Mouse (Mus musculus): ENCODE measurements around the gene Ccdc142. TPM values are rescaled to one million over a fixed set of nuclear protein-coding genes. Genes with fewer than 3 reads are reported as not detected.

The Ccdc142 gene
- polyA plus RNA-seq, 2 experiments = 0.23 to 1.1 TPM

- peak overlapping the region; percentile 95; the same call in 1 of the 2 replicates for H3K4me2 ChIP-seq (ENCODE audit: low read depth)
- H3K4me3 ChIP-seq (ENCODE audit: insufficient read depth in 1 of 2, low read depth in 2 of 2, low read length in 2 of 2) = no peak overlapping the region
- ATAC-seq (ENCODE audit: insufficient read depth) (no peak), DNase-seq (ENCODE audit: low read depth in 3 of 3, low spot score in 3 of 3) (no peak)
- 76% methylated on average over 4 of the region's 4 CpGs for WGBS (ENCODE audit: insufficient replicate concordance)
- peaks cover 4% of the 10 kb centered on the region for H3K36me3 ChIP-seq (replicated peaks; ENCODE audit: control insufficient read depth, insufficient read depth, low read depth)
- no peaks in the 10 kb centered on the region for H3K27me3 ChIP-seq (ENCODE audit: control insufficient read depth, insufficient read depth, low read length)
- H3K4me1 ChIP-seq (replicated peaks; ENCODE audit: control insufficient read depth in 2 of 2, insufficient read depth in 2 of 2, low read length in 1 of 2) = peaks cover 17 to 20% of the 10 kb centered on the region in 2 experiments
- H3K27ac ChIP-seq = no peak overlapping the region
- H3K9me3 ChIP-seq (ENCODE audit: control insufficient read depth, low read length) = no peaks in the 10 kb centered on the region
- no peak overlapping the region for H3K9ac ChIP-seq (replicated peaks)
- TF ChIP-seq EP300 (IDR thresholded peaks at IDR 0.05; ENCODE audit: low read depth) = no peak
- no peak for TF ChIP-seq CTCF (IDR thresholded peaks at IDR 0.05; ENCODE audit: low read depth)
These were observed 15.7 kb downstream of the Ccdc142 start for GRCm38 (mm10) chr6:83117165-83117438.

- Histone ChIP-seq H3K4me3 (ENCODE audit: insufficient read depth in 1 of 2, low read depth in 2 of 2, low read length in 2 of 2) (no peak overlapping the region), H3K4me1 (replicated peaks; ENCODE audit: control insufficient read depth in 2 of 2, insufficient read depth in 2 of 2, low read length in 1 of 2) (peaks cover 18 to 24% of the 10 kb centered on the region in 2 experiments), H3K27ac (no peak overlapping the region), H3K9ac (replicated peaks) (no peak overlapping the region), H3K36me3 (replicated peaks; ENCODE audit: control insufficient read depth, insufficient read depth, low read depth) (peaks cover 4% of the 10 kb centered on the region), H3K4me2 (ENCODE audit: low read depth) (no peak overlapping the region), H3K27me3 (ENCODE audit: control insufficient read depth, insufficient read depth, low read length) (no peaks in the 10 kb centered on the region), H3K9me3 (ENCODE audit: control insufficient read depth, low read length) (no peaks in the 10 kb centered on the region)
- DNase-seq (ENCODE audit: low read depth in 3 of 3, low spot score in 3 of 3) (no peak), ATAC-seq (ENCODE audit: insufficient read depth) (no peak)
- TF ChIP-seq EP300 (IDR thresholded peaks at IDR 0.05; ENCODE audit: low read depth) = no peak
- TF ChIP-seq CTCF (IDR thresholded peaks at IDR 0.05; ENCODE audit: low read depth) = no peak
- WGBS (ENCODE audit: insufficient replicate concordance) = 84% methylated on average over 13 of the region's 13 CpGs
These were observed 16.2 kb downstream of the Ccdc142 start for GRCm38 (mm10) chr6:83117616-83118015.

GRCm38 (mm10) chr6:83118369-83118768 lies 17.0 kb downstream of the Ccdc142 start:
- DNase-seq (ENCODE audit: low read depth in 3 of 3, low spot score in 3 of 3) (no peak), ATAC-seq (ENCODE audit: insufficient read depth) (no peak)
- no peaks in the 10 kb centered on the region for H3K27me3 ChIP-seq (ENCODE audit: control insufficient read depth, insufficient read depth, low read length)
- H3K36me3 ChIP-seq (replicated peaks; ENCODE audit: control insufficient read depth, insufficient read depth, low read depth) = peaks cover 4% of the 10 kb centered on the region
- H3K9ac ChIP-seq (replicated peaks) = no peak overlapping the region
- H3K9me3 ChIP-seq (ENCODE audit: control insufficient read depth, low read length) = no peaks in the 10 kb centered on the region
- no peak overlapping the region for H3K4me2 ChIP-seq (ENCODE audit: low read depth)
- H3K4me3 ChIP-seq (ENCODE audit: insufficient read depth in 1 of 2, low read depth in 2 of 2, low read length in 2 of 2) = no peak overlapping the region
- 79% methylated on average over 11 of the region's 11 CpGs for WGBS (ENCODE audit: insufficient replicate concordance)
- TF ChIP-seq EP300 (IDR thresholded peaks at IDR 0.05; ENCODE audit: low read depth) = no peak
- no peak for TF ChIP-seq CTCF (IDR thresholded peaks at IDR 0.05; ENCODE audit: low read depth)
- H3K4me1 ChIP-seq (replicated peaks; ENCODE audit: control insufficient read depth in 2 of 2, insufficient read depth in 2 of 2, low read length in 1 of 2) = peaks cover 22 to 27% of the 10 kb centered on the region in 2 experiments
- no peak overlapping the region for H3K27ac ChIP-seq

GRCm38 (mm10) chr6:83118825-83119733 lies 17.7 kb downstream of the Ccdc142 start:
- H3K9ac ChIP-seq (replicated peaks) = no peak overlapping the region
- no peak overlapping the region; the same call in 1 of the 2 replicates for H3K4me2 ChIP-seq (ENCODE audit: low read depth)
- no peak overlapping the region for H3K27ac ChIP-seq
- no peaks in the 10 kb centered on the region for H3K9me3 ChIP-seq (ENCODE audit: control insufficient read depth, low read length)
- H3K27me3 ChIP-seq (ENCODE audit: control insufficient read depth, insufficient read depth, low read length) = no peaks in the 10 kb centered on the region
- peaks cover 22 to 32% of the 10 kb centered on the region in 2 experiments for H3K4me1 ChIP-seq (replicated peaks; ENCODE audit: control insufficient read depth in 2 of 2, insufficient read depth in 2 of 2, low read length in 1 of 2)
- DNase-seq (ENCODE audit: low read depth in 3 of 3, low spot score in 3 of 3) = no peak
- H3K4me3 ChIP-seq (ENCODE audit: insufficient read depth in 1 of 2, low read depth in 2 of 2, low read length in 2 of 2) = no peak overlapping the region
- no peak for ATAC-seq (ENCODE audit: insufficient read depth)
- no peak for TF ChIP-seq CTCF (IDR thresholded peaks at IDR 0.05; ENCODE audit: low read depth)
- no peak for TF ChIP-seq EP300 (IDR thresholded peaks at IDR 0.05; ENCODE audit: low read depth)
- peaks cover 4% of the 10 kb centered on the region for H3K36me3 ChIP-seq (replicated peaks; ENCODE audit: control insufficient read depth, insufficient read depth, low read depth)
- 63% methylated on average over 14 of the region's 14 CpGs for WGBS (ENCODE audit: insufficient replicate concordance)

- Histone ChIP-seq H3K27me3 (ENCODE audit: control insufficient read depth, insufficient read depth, low read length) (no peaks in the 10 kb centered on the region), H3K27ac (no peak overlapping the region; the same call in 1 of the 2 replicates), H3K4me1 (replicated peaks; ENCODE audit: control insufficient read depth in 2 of 2, insufficient read depth in 2 of 2, low read length in 1 of 2) (peaks cover 22 to 30% of the 10 kb centered on the region in 2 experiments), H3K4me2 (ENCODE audit: low read depth) (peak overlapping the region; percentile 96), H3K9ac (replicated peaks) (peak overlapping the region; percentile 6; the same call in 1 of the 2 replicates), H3K4me3 (ENCODE audit: insufficient read depth in 1 of 2, low read depth in 2 of 2, low read length in 2 of 2) (no peak overlapping the region), H3K36me3 (replicated peaks; ENCODE audit: control insufficient read depth, insufficient read depth, low read depth) (peaks cover 4% of the 10 kb centered on the region), H3K9me3 (ENCODE audit: control insufficient read depth, low read length) (no peaks in the 10 kb centered on the region)
- ATAC-seq (ENCODE audit: insufficient read depth) (no peak), DNase-seq (ENCODE audit: low read depth in 3 of 3, low spot score in 3 of 3) (no peak)
- no peak for TF ChIP-seq EP300 (IDR thresholded peaks at IDR 0.05; ENCODE audit: low read depth)
- no peak for TF ChIP-seq CTCF (IDR thresholded peaks at IDR 0.05; ENCODE audit: low read depth)
- WGBS (ENCODE audit: insufficient replicate concordance) = 76% methylated on average over 7 of the region's 7 CpGs
These were observed 18.3 kb downstream of the Ccdc142 start for GRCm38 (mm10) chr6:83119734-83120051.
